Mouse (Mus musculus) left cerebral cortex, postnatal 10 days (tissue): ENCODE data around the gene Arrdc2. TPM values are rescaled to one million over a fixed set of nuclear protein-coding genes. Genes with fewer than 3 reads are reported as not detected.

Experiments
- DNase-seq, 2 experiments: peaks; one replicate each; pipeline ENCODE4 v3.0.0; 2021 to 2022; ENCODE audit warnings: low spot score in 2 of 2, mixed read lengths in 1 of 2; ENCODE audit errors: extremely low spot score in 1 of 2
- intact Hi-C: fragments of 180-260 bp; cut with DNase I; formaldehyde crosslinking; loops from one replicate; pipeline ENCODE4 v1.15.1; 2025
- total RNA-seq, 2 experiments: library from RNA; stranded (reverse); gene quantifications; 2 replicates each; pipeline ENCODE4 v1.2.3; 2021

Arrdc2 gene
- total RNA-seq, 2 experiments from 2014 or later: 12.9 to 21.2 TPM

DNA sequence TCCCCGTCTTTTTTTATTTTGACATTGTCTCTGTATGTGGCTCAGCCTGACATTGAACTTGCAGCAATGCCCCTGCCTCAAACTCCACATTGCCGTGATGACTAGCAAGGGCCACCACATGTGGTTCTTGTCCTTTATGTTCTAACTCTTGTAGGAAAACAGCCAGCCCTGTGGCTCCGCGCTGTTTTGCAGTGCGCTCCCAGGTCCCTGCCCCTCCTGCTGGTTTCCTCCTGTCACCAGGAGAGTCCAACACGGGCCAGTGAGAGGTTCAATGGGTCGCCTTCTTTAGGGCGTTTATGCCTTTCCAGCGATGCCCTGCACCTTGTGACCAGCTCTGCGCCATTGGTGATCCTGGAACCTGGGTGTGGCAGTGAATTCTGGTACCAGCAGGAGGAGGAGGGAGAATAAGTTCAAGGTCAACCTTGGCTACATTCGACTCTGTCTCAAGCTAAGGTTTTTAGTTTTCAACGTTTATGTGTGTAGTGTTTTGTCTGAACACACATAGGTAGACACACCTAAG, 26.5 kb upstream of the Arrdc2 start:
- no peak for DNase-seq
- intact Hi-C loops: no loop called here

DNA sequence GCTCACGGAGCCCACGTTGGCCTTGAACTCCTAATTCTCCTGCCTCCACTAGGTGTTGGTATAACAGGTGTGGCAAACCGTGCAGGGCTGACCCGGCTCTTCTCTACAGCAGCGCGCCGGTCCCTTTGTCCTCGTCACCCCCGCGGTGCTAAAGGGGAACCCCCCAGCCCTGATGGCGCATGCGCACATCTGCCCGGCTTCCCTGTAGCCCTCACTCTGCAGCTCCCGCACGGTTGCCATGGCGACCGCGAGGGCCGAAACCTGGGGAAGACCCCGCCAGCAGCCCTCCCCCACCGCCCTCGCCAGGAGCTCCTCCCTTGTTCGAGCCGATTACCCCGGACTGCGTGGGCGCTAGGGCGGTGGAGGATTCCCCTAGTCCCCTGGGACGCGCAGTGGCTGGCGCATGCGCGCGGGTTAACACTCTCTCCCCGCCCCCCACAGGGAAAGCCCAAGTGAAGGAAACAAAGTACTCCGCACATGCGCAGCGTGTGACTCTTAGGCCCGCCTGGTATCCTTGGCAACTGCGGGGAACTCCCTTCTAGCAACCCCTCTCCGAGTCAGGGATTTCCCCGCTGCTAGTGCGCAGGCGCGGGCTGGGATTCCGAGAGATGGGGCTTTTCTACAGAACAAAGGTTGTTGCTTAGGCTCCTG, 26.0 kb upstream of the Arrdc2 start:
- intact Hi-C loops: no loop called here
- DNase-seq: peak; percentile 99

DNA sequence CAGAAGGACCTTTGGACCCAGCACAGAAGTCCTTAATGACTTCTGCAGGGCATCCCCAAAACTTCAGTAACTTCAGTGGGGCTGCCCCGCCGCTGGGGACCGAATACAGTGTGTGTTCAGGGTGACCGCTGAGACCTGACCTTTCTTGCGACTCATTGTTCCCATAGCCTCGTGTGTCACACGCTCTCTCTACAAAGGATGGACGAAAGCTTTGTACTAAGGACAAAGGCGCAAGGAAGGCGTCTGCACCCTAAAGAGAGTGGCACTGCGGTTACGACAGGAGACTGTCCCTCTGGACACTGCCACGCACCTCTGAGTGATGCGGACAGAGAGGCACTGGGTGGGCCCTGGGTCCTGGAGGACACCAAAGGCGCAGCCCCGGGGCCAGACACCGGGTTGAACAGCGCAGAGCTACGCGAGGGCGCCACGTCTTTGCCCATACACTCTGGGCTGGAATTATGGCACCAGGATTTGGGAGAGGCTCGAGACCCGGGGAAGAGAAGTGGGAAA, 25.2 kb upstream of the Arrdc2 start:
- intact Hi-C loops: no loop called here
- DNase-seq: peak in 1 of 2 experiments; percentile 60

DNA sequence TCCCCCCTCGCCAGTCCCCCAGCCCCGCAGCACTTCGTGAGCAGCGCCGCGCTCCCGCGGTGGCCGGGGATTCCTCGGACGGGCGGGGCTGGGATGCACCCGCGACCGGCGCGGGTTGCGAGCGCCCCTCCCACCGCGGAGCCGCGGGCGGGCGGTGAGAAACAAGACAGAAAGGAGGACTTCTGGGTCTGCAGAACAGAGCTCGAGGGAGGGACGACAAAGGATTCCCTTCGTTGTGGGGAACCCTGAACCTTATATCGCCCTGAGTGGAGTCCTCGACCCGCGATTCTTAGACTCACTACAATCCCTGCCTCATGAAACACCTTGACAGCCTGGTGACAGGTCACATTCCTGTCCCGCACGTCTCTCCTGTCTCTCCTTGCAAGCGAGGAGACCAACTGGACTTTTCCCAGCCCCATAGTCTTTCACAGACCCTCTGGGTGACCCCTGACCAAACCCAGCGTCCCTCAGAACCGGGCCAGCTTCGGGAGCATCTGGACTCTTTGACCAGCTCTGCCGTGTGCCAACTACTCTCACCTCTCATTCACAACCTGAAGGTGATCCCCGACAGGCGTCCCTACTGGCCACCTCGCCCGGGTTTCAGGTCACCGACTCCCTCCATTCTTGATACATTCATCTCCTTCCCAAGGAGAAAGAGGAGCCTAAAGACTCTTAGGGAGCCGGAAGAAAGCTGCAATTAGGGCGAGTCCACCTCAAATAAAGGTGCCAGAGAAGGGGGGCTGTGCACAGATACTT, 24.6 kb upstream of the Arrdc2 start:
- intact Hi-C loops: no loop called here
- peak in 1 of 2 experiments; percentile 64 for DNase-seq

DNA sequence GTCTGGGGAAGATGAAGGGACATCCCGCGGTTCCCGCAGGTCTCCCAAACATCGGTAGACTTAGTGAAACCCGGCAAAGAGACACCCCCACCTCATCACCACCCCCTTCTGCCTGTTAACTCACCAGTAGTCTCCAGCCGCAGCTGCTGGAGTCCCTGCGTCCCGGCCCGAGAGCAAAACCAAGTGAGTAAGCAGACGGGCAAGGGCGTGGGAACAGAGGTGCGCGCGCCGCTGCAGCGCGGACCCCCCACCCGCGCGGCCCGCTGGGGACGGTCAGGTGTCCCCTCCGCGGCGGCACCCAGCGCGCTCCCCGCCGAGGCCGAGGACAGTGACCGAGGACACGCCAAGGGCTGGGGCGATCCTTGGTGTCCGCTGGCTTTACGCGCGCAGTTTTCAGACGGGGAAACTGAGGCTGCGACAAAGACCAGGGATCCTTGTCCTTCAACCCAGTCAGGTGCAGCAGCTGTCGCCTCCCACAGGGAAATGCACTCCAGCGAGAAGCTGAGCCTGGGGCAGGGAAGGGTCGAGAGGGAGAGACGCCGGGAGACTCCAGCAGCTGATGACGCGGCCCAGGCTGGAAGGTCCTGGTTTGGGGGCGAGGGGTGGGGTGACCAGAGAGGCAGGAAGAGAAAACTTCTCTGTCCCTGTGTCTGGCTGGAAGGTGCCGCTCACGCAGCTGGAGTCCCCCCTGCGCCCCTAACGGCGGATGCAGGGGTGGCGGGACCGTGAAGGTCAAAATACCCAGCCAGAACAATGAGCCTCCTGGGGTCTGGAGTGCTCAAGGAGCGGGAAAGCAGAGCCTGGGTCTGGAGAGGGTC, 23.5 kb upstream of the Arrdc2 start, which contains the start of gene Kcnn1:
Gene Kcnn1 (minus strand): TSS at position 435 of the 818 bp plus-strand sequence.
- DNase-seq: peak in 1 of 2 experiments; percentile 57
- intact Hi-C loops: no loop called here

DNA sequence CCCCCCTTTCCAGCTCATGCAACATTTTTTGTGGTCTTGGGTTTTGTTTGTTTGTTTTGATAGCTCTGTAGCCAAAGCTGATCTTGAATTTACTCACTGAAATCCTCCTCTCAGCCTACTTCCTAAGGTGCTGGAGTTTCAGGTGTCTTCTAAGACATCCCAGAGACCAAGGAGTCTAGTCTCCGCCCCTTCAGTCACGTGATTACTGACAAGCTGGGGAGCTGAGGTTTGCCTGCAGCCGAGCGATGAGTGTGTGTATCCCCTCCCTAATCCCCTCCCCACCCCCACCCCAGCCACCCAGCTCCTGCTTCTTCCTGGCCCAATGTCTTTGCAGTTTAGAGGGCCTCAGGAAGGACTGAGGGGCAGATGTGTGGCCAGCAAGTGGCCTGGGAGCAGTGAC, 18.0 kb upstream of the Arrdc2 start:
- intact Hi-C loops: no loop called here
- DNase-seq: peak in 1 of 2 experiments; percentile 45

DNA sequence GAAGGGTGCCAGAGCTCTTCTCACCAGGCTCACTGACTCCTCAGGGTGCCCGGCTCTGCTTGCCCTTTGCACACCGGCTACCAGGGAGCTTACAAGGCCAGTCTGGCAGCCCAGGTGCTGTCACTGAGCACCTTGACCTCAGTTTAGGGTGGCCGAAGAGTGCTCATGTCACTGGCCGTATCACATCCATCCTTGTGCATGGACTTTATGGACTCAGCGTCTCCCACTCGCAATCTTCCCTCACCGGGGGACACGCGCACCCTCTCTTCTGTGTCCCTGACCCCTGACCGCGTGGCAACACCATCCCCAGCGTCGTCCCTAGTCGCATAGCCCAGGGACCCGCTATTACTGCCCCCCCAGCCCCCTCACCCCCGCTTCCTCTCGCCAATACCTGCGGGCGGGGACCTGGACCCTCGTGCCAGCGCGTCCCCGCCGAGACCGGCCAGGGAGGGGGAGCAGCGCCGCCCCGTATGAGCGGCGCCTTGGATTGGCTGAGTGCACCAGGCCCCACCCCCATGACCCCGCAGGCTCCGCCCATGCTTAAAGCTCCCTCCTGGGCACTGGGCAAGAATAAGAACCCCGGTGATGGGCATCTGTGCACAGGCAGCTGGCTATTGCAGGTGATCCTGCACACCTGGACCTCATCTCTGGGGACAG, 17.1 kb upstream of the Arrdc2 start:
- intact Hi-C loops: no loop called here
- peak in 1 of 2 experiments; percentile 88 for DNase-seq

DNA sequence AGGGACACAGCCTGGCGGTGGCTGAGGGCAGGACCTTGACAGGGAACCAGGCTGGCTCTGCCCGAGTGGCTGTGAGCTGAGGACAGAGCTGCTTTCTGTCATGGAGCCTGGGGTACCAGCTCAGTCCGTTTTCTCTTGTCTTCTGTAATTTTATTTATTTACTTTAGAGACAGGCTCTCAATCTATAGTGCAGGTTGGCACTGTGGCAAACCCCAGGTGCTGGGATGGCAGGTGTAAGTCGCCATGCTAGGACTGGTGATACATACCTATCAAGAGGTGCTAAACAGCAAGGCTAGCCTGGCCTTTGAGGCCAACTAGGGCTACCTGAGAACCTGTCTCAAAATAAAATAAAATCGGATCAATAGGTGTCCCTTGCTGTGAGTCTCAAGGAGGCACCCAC, 16.5 kb upstream of the Arrdc2 start:
- DNase-seq: no peak
- intact Hi-C loops: no loop called here

DNA sequence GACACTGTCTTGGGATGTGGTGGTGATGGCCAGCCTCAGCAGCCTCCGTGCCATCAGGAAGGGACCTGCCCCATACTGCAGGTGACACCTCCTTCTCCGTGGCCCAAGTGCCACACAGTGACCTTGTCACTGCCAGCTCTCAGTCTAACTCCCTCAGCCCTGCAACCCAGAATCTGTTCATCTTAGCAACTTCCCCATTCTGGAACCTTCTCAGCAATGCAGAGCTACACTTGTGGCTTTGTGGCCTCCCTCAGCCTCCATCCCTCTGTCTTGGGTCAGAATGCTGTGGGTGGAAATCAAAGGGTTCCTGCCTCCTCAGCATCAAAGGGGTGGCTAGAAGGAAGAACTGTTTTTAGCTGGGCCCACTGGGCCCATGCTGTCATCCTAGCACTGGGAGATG, 14.3 kb upstream of the Arrdc2 start:
- DNase-seq: no peak
- intact Hi-C loops: no loop called here

DNA sequence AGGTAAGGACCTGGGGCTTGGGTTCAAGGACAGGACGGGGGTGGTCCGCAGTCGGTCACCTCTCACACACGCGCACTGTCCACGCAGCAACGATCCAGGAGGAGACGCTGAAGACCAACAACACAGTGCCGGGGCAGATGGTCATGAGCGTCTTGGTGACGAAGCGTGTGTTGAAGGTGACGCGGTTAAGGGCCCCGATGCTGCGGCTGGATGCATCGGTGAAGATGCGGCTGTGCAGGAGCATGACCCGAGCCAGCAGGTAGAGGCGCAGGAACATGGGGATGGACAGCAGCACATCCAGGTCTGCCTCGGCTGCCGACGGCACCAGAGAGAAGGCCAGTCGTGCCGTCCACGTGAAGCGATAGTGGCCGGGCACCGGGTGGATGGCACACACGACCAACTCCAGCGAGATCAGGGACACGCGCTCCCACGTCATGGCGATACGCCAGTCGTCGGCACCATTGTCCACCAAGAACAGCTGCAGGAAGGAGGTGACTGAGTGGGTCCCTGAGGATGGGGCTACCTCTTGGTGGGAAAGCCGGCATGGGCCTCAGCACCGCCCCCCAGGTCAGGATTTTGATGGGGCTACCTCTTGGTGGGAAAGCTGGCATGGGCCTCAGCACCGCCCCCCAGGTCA, 13.2 kb upstream of the Arrdc2 start:
- peak in 1 of 2 experiments; percentile 39 for DNase-seq
- intact Hi-C loops: no loop called here

DNA sequence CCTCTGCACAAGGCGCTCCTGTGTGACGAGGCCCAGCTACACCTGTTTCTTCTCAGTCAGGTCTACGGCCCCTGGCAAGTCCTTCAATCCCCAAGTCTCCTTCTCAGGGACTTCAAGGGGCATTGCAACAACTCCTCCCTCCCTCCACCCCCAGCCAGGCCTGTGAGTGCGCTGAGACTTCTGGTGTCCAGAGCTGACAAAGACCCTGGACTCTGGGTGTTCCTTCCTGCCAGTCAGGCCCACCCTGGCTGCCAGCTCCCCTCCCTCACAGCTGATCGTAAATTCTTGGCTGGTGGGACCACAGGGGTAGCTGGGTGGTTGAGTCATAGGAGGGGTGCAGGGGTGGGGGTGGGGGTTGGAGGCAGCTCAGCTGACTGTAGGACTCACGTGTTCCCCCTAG, 12.3 kb upstream of the Arrdc2 start:
- intact Hi-C loops: no loop called here
- DNase-seq: no peak

DNA sequence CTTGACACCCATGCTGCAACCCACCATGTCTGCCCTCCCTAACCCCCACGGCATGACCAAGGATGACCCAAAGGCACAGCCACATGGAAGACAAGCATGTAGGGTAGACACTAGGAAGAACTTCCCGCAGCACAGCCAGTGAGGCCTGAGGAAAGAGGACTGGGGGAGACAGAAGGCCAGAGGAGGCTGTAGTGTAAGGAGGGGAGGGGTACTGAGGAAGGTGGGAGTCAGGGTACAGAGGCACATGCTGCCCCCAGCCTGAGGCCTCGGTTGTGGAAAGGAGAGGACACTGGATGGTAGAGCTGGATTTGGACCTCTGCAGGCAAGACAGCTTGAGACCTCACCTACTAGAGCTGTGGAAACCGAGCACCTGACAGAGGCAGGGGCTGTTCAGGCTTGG, 11.4 kb upstream of the Arrdc2 start:
- no peak for DNase-seq
- intact Hi-C loops: no loop called here

DNA sequence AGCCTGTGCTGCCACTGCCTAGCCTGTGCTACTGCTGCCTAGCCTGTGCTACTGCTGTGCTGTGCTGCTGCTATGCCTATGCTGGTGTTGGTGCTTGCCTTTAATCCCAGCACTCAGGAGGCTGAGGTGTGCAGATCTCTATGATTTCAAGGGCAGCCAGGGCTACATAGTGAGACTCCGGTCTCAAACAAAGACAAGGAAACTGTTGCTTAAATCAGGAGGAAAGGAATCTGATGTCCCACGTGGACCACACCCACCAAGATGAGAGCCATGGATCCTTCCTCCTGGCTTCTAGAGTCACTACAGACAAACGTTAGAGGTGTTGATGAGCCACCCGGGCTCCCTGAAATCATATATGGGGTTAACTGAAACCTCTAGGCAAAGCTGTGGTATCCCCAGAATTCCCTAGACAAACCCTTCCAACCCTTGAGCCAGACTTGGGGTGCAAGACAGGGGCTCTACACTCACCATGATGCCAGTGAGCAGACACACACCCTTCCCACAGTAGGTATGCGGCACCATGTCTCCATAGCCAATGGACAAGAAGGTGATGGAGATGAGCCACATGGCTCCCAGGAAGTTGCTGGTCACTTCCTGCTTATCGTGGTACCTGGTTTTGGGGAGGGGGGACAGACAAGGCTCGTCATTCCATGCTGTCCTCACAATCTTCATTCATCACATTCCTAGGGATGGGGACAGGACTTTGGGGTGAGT, 10.8 kb upstream of the Arrdc2 start:
- no peak for DNase-seq
- intact Hi-C loops: no loop called here

DNA sequence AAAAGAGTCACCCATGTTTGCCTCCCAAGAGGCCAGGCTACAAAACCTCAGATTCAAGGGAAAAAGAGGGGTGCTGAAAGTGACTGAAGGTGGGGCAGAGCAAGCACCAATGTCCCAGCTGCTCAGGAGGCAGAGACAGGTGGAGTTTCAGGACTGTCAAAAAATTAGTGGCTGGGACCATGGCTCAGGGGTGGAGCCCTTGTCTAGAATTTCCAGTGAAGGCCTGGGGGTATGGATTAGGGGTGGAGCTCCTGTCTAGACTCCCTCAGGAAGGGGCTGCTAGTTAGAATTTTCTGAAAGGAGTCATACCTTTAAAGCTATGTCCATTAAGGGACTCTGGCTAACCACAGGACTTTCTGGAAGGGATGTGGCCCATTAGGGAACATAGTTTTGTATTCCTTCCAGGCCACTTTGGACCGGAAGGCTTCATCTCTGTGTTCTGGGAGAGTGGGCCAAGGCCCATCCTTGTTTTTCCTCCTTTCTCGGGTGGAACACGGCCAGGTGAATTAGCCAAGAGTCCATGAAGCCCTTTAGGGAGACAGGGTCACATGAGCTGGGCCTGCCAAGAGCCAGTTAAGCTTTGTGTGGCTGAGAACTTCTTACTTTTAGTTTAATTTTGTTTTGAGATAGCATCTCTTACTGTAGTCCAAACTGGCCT, 9.9 kb upstream of the Arrdc2 start:
- no peak for DNase-seq
- intact Hi-C loops: no loop called here

DNA sequence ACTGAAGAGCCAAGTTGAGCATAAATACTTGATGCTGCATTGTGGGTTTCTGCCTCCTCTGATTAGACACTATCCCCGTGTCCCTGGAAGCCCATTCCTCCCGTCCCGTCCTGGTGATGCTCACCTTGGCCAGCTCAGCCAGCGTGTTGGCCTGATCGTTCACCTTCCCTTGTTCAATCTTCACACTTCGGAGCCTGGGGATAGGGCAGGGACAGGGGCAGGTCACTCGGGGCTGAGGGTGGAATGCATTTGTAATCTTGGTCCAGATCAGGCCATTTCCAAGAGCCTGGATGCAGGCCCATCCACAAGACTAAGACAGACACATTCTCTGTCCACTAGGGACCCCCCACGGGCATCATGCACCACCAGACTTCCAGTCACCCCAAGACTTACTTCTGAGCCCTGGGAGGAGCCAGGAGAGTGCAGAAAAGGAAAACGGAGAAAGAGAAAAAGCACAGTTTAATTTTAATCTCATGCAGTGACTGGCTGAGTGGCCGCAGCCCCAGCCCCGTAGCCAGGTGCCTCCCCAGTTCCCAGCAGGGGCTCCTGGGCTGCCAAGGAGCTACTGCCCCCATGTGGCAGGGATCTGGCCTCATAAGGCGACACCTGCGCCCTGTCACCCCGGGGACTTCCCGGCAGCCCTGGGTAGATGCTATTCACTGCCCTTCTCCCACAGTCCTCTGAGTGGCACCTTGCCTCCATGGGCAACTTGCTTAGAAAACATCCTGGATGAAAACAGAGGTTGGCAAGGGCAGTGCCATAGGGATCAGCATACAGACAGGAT, 7.0 kb upstream of the Arrdc2 start:
- intact Hi-C loops: no loop called here
- peak in 1 of 2 experiments; percentile 38 for DNase-seq

DNA sequence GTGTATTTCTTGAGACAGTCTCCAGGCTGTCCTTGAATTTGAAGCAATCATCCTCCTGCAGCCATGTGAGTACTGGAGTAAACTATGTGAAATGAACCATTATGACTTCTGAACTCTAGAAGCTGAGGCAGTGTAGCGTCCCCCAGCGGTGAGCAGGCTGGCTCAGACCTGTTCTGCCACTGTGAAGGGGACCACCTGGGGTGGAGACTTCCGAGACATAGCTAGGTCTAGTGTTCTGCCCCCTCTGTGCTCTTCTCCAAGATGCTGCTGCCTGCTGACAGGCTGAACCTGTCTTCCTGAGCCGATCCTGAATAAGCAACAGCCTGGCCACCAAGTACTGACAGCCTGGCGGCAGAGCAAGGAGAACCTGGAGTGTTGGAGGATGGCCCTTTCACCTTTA, 5.6 kb upstream of the Arrdc2 start:
- peak in 1 of 2 experiments; percentile 47 for DNase-seq
- intact Hi-C loops: loop anchor here (2.0 kb wide), 1 partner anchor 24 kb away; no protein-coding TSS in a partner anchor
